ENCODE assay signal across 8 mouse cellular contexts in the genomic region with DNA sequence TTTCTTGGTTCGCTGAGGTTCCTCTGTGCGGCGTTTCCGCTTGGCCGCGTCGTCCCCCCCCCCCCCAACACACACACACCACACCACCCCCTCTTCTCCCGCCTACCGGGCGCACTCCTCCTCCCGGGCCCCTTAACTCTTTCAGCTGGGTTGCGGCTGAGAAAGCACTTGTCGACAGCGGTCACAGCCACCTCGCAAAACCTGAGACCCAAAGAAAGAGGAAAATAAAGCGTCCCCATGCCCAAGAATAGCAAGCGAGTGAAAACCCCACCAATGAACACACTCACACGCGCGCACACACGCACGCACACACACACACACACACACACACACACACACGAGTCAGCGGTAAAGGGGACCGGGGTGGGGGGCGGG. TPM values are rescaled to one million over a fixed set of nuclear protein-coding genes. Genes with fewer than 3 reads are reported as not detected.
A peak's percentile ranks its signal among the peaks of the same experiment; 100 is the strongest.
DNase-seq lines count a peak whose midpoint lies in the region; ATAC-seq and TF ChIP-seq lines count a peak whose summit lies in the region.

No protein-coding gene starts in this region.

- H3K27me3 ChIP-seq in liver, embryonic 11.5 days (replicated peaks; ENCODE audit: control insufficient read depth, insufficient read depth, low read length): peaks cover 98% of the 10 kb centered on the region
- peaks cover 89% of the 10 kb centered on the region for H3K27me3 ChIP-seq in forebrain, embryonic 10.5 days (ENCODE audit: poor library complexity, severe bottlenecking)
- H3K27me3 ChIP-seq in kidney, embryonic 14.5 days (ENCODE audit: control insufficient read depth, insufficient read depth, low read length): peaks cover 90% of the 10 kb centered on the region
- H3K27me3 ChIP-seq in midbrain, embryonic 11.5 days (ENCODE audit: control insufficient read depth, insufficient read depth, low read length): no peaks in the 10 kb centered on the region

- no peak overlapping the region for H3K9ac ChIP-seq in liver, embryonic 11.5 days (ENCODE audit: low read depth, low read length)
- peak overlapping the region; percentile 38 for H3K9ac ChIP-seq in kidney, embryonic 14.5 days (ENCODE audit: low read depth, low read length)
- H3K9ac ChIP-seq in midbrain, embryonic 11.5 days (ENCODE audit: low read length): peak overlapping the region; percentile 93

- no peak for TF ChIP-seq POLR2A in lung, adult 2 months (IDR thresholded peaks at IDR 0.05; ENCODE audit: borderline replicate concordance, extremely low read depth, low read depth, low read length)

- no peaks in the 10 kb centered on the region for H3K9me3 ChIP-seq in liver, embryonic 11.5 days (ENCODE audit: control insufficient read depth, low read length)
- H3K9me3 ChIP-seq in forebrain, embryonic 10.5 days: no peaks in the 10 kb centered on the region
- no peaks in the 10 kb centered on the region for H3K9me3 ChIP-seq in kidney, embryonic 14.5 days (ENCODE audit: control insufficient read depth, low read length)
- no peaks in the 10 kb centered on the region for H3K9me3 ChIP-seq in midbrain, embryonic 11.5 days (ENCODE audit: control insufficient read depth, low read length)

- H3K27ac ChIP-seq in liver, embryonic 11.5 days (ENCODE audit: low read depth, low read length): no peak overlapping the region
- peak overlapping the region; percentile 99 for H3K27ac ChIP-seq in forebrain, embryonic 10.5 days
- H3K27ac ChIP-seq in kidney, embryonic 14.5 days (ENCODE audit: low read depth, low read length): peak overlapping the region; percentile 83
- H3K27ac ChIP-seq in midbrain, embryonic 11.5 days (ENCODE audit: low read depth, low read length): peak overlapping the region; percentile 98

- WGBS in liver, embryonic 11.5 days: 0% methylated on average over 25 of the region's 26 CpGs
- 0% methylated on average over 25 of the region's 26 CpGs for WGBS in forebrain, embryonic 10.5 days
- WGBS in kidney, embryonic 14.5 days: 1% methylated on average over 19 of the region's 26 CpGs
- under 1% methylated on average over 23 of the region's 26 CpGs for WGBS in midbrain, embryonic 11.5 days
- 3% methylated on average over 22 of the region's 26 CpGs for WGBS in lung, adult 2 months

- H3K4me3 ChIP-seq in liver, embryonic 11.5 days (ENCODE audit: low read depth, low read length): peak overlapping the region; percentile 40
- H3K4me3 ChIP-seq in forebrain, embryonic 10.5 days: peak overlapping the region; percentile 94
- peak overlapping the region; percentile 59 for H3K4me3 ChIP-seq in kidney, embryonic 14.5 days (ENCODE audit: low read length)
- peak overlapping the region; percentile 100 for H3K4me3 ChIP-seq in midbrain, embryonic 11.5 days (ENCODE audit: low read depth, low read length)
- H3K4me3 ChIP-seq in lung, adult 2 months (replicated peaks; ENCODE audit: extremely low read depth, low read depth, low read length): no peak overlapping the region

- TF ChIP-seq CTCF in lung, adult 2 months (IDR thresholded peaks at IDR 0.05; ENCODE audit: insufficient read depth, low read length): no peak

- no peak for DNase-seq in liver, embryonic 11.5 days (ENCODE audit: low spot score)
- no peak for DNase-seq in liver
- DNase-seq in forebrain, embryonic 10.5 days (ENCODE audit: extremely low spot score, low spot score): peak; percentile 77
- DNase-seq in midbrain, embryonic 11.5 days (ENCODE audit: low spot score, missing footprints): peak; percentile 98
- DNase-seq in ovary, postnatal 10 days (ENCODE audit: low spot score): no peak
- no peak for DNase-seq in MN1 (ENCODE audit: low spot score)
- DNase-seq in lung, adult 2 months: no peak

- peaks cover 2% of the 10 kb centered on the region for H3K4me1 ChIP-seq in liver, embryonic 11.5 days (replicated peaks; ENCODE audit: control insufficient read depth, insufficient read depth, low read length)
- H3K4me1 ChIP-seq in forebrain, embryonic 10.5 days: peaks cover 60% of the 10 kb centered on the region
- no peaks in the 10 kb centered on the region for H3K4me1 ChIP-seq in kidney, embryonic 14.5 days (ENCODE audit: control insufficient read depth, insufficient read depth, low read length)
- peaks cover 12% of the 10 kb centered on the region for H3K4me1 ChIP-seq in midbrain, embryonic 11.5 days (ENCODE audit: control insufficient read depth, insufficient read depth, low read length)
- H3K4me1 ChIP-seq in lung, adult 2 months (ENCODE audit: control insufficient read depth, insufficient read depth, low read length): peaks cover 14% of the 10 kb centered on the region

- ATAC-seq in liver, embryonic 11.5 days (replicated peaks; ENCODE audit: low FRiP score): no peak
- ATAC-seq in kidney, embryonic 14.5 days (ENCODE audit: low FRiP score, low TSS enrichment): peak; percentile 24; the same call in 1 of the 2 replicates
- ATAC-seq in midbrain, embryonic 11.5 days (ENCODE audit: low FRiP score): peak; percentile 36

- H3K36me3 ChIP-seq in liver, embryonic 11.5 days (ENCODE audit: control insufficient read depth, insufficient read depth, low read length): no peaks in the 10 kb centered on the region
- peaks cover 24% of the 10 kb centered on the region for H3K36me3 ChIP-seq in forebrain, embryonic 10.5 days (replicated peaks)
- H3K36me3 ChIP-seq in kidney, embryonic 14.5 days (ENCODE audit: control insufficient read depth, insufficient read depth, low read length): no peaks in the 10 kb centered on the region
- H3K36me3 ChIP-seq in midbrain, embryonic 11.5 days (ENCODE audit: control insufficient read depth, insufficient read depth, low read length): peaks cover 17% of the 10 kb centered on the region

- peak overlapping the region; percentile 67 for H3K4me2 ChIP-seq in liver, embryonic 11.5 days
- peak overlapping the region; percentile 40 for H3K4me2 ChIP-seq in kidney, embryonic 14.5 days (replicated peaks; ENCODE audit: low read depth, low read length)
- peak overlapping the region; percentile 97 for H3K4me2 ChIP-seq in midbrain, embryonic 11.5 days

RNA-seq across cellular contexts. Expression of a gene that starts 1.3 kb away (rescaled TPM):
- polyA plus RNA-seq in liver, embryonic 11.5 days (2014; fragmentation: Nextera tagmentation; extraction: Ambion mirVana): 0.08 and 0.11 TPM in 2 replicates
- 13.4 and 14.4 TPM in 2 replicates for polyA plus RNA-seq in forebrain, embryonic 10.5 days (2016; fragmentation: Nextera tagmentation; extraction: Ambion mirVana)
- 8.5 and 8.8 TPM in 2 replicates for polyA plus RNA-seq in kidney, embryonic 14.5 days (2014; fragmentation: Nextera tagmentation; extraction: Ambion mirVana)
- polyA plus RNA-seq in midbrain, embryonic 11.5 days (2014; fragmentation: Nextera tagmentation; extraction: Ambion mirVana): 26.3 and 27.9 TPM in 2 replicates
- 0.06 and 0.07 TPM in 2 replicates for polyA plus RNA-seq in lung, adult 2 months (2012; rRNA removed)

Comparison
In these comparisons a context has a peak if more than half of its experiments do, and no peak if none do; other contexts are left out.
1. DNase-seq: peak in forebrain, embryonic 10.5 days (single experiment) and midbrain, embryonic 11.5 days (single experiment); none in liver, embryonic 11.5 days (single experiment), liver (single experiment), ovary, postnatal 10 days (single experiment), MN1 (single experiment) and lung, adult 2 months (single experiment).
2. H3K4me2 ChIP-seq: peak in every context shown above with its lines; median percentile 97 in midbrain, embryonic 11.5 days; 67 in liver, embryonic 11.5 days; 40 in kidney, embryonic 14.5 days.